Mouse (Mus musculus): Measurements from ENCODE around the gene Hist1h2ai.

GRCm38 (mm10) chr13:21715131-21715863 lies 925 bp upstream of the Hist1h2ai start:
- no peak for TF ChIP-seq CTCF (IDR thresholded peaks at IDR 0.05)
- TF ChIP-seq EP300 (IDR thresholded peaks at IDR 0.05): no peak

All from lung, postnatal 0 days (tissue).